Mouse (Mus musculus) liver, embryonic 11.5 days (tissue): ENCODE results near the gene Slc30a3. TPM values are rescaled to one million over a fixed set of nuclear protein-coding genes. Genes with fewer than 3 reads are reported as not detected.

Experiments
- ATAC-seq: fragments of 200-750 bp; cut with Nextera tagmentation; replicated peaks from 2 replicates; pipeline ENCODE4 v1.8.0; 2017; ENCODE audit warnings: moderate number of reproducible peaks, mild to moderate bottlenecking, moderate TSS enrichment, moderate library complexity; ENCODE audit not compliant: low FRiP score
- DNase-seq: peaks from one replicate; pipeline ENCODE4 v3.0.0-alpha.2; 2017; ENCODE audit warnings: low spot score
- H3K27ac ChIP-seq: fragments of 300-500 bp; sonication (generic); 2 replicates; pipeline ENCODE4 v1.5.1; 2014; ENCODE audit warnings: mild to moderate bottlenecking, low read depth, low read length, control low read depth
- H3K27me3 ChIP-seq: fragments of 300-500 bp; sonication (generic); replicated peaks from 2 replicates; pipeline ENCODE4 v1.6.1; 2014; ENCODE audit warnings: low read length, mixed read lengths; ENCODE audit not compliant: control insufficient read depth, insufficient read depth
- H3K36me3 ChIP-seq: fragments of 300-500 bp; sonication (generic); 2 replicates; pipeline ENCODE4 v1.6.1; 2014; ENCODE audit warnings: mild to moderate bottlenecking, low read length, moderate library complexity, mixed read lengths; ENCODE audit not compliant: control insufficient read depth, insufficient read depth
- H3K4me1 ChIP-seq: fragments of 300-500 bp; sonication (generic); replicated peaks from 2 replicates; pipeline ENCODE4 v1.6.1; 2014; ENCODE audit warnings: low read length, mixed read lengths; ENCODE audit not compliant: control insufficient read depth, insufficient read depth
- H3K4me2 ChIP-seq: fragments of 300-500 bp; sonication (generic); 2 replicates; pipeline ENCODE4 v1.6.1; 2014; ENCODE audit warnings: mild to moderate bottlenecking, control low read depth, moderate library complexity
- H3K4me3 ChIP-seq: fragments of 300-500 bp; sonication (generic); 2 replicates; pipeline ENCODE4 v1.5.1; 2014; ENCODE audit warnings: low read depth, low read length, control low read depth
- H3K9ac ChIP-seq: fragments of 300-500 bp; sonication (generic); 2 replicates; pipeline ENCODE4 v1.6.1; 2014; ENCODE audit warnings: low read depth, low read length, control low read depth
- H3K9me3 ChIP-seq: fragments of 300-500 bp; sonication (generic); 2 replicates; pipeline ENCODE4 v1.6.1; 2016; ENCODE audit warnings: low read length, inconsistent platforms, mixed read lengths; ENCODE audit not compliant: control insufficient read depth
- WGBS: fragments of 180-500 bp; shearing (Covaris S2); extraction: QIAGEN DNeasy Blood & Tissue Kit; methylation state at CpG from one replicate; pipeline ENCODE4 v1.1.7; 2014; 5-methylcytosine and 5-hydroxymethylcytosine counted together
- polyA plus RNA-seq: library from polyadenylated mRNA; unstranded; fragments of >200 nt; fragmentation: Nextera tagmentation; extraction: Ambion mirVana; gene quantifications from 2 replicates; pipeline ENCODE4 v1.2.1, GENCODE M21; 2014

Slc30a3 gene
- polyA plus RNA-seq, 1 experiment from 2014 or later, result 1.1 TPM

- H3K27me3 ChIP-seq, result peaks cover 63% of the 10 kb centered on the region
Measured at GRCm38 (mm10) chr5:31136730-31137424, 28.8 kb upstream of the Slc30a3 start.

GRCm38 (mm10) chr5:31126050-31126449, 18.0 kb upstream of the Slc30a3 start:
- H3K4me1 ChIP-seq, result no peaks in the 10 kb centered on the region
- no peak overlapping the region for H3K27ac ChIP-seq
- H3K9me3 ChIP-seq, result no peaks in the 10 kb centered on the region
- no peaks in the 10 kb centered on the region for H3K36me3 ChIP-seq
- DNase-seq (no peak), ATAC-seq (no peak)
- 32% methylated on average over 5 of the region's 5 CpGs for WGBS
- H3K27me3 ChIP-seq, result peaks cover 3% of the 10 kb centered on the region; the same call in 1 of the 2 replicates
- no peak overlapping the region for H3K4me3 ChIP-seq
- H3K9ac ChIP-seq, result no peak overlapping the region
- no peak overlapping the region for H3K4me2 ChIP-seq

More at GRCm38 (mm10) chr5:31136730-31137424, 28.8 kb upstream of the Slc30a3 start:
- H3K4me1 ChIP-seq, result no peaks in the 10 kb centered on the region
- WGBS, result 3% methylated on average over 33 of the region's 33 CpGs
- DNase-seq (no peak), ATAC-seq (no peak)
- H3K4me3 ChIP-seq, result no peak overlapping the region
- H3K4me2 ChIP-seq, result no peak overlapping the region
- H3K9ac ChIP-seq, result no peak overlapping the region
- H3K9me3 ChIP-seq, result no peaks in the 10 kb centered on the region
- H3K27ac ChIP-seq, result no peak overlapping the region
- H3K36me3 ChIP-seq, result no peaks in the 10 kb centered on the region; the same call in 1 of the 2 replicates

- Histone ChIP-seq H3K27me3 (no peaks in the 10 kb centered on the region), H3K4me1 (no peaks in the 10 kb centered on the region), H3K4me3 (no peak overlapping the region), H3K9me3 (no peaks in the 10 kb centered on the region), H3K9ac (no peak overlapping the region), H3K36me3 (no peaks in the 10 kb centered on the region), H3K4me2 (no peak overlapping the region), H3K27ac (no peak overlapping the region)
- 68% methylated on average over 2 of the region's 2 CpGs for WGBS
- DNase-seq (no peak), ATAC-seq (no peak)
Measured at GRCm38 (mm10) chr5:31123481-31123880, 15.4 kb upstream of the Slc30a3 start.

- Histone ChIP-seq H3K4me2 (no peak overlapping the region), H3K9me3 (no peaks in the 10 kb centered on the region), H3K9ac (no peak overlapping the region), H3K27me3 (0 out of 2 replicates have a peak, but pooled peaks cover 6% of the 10 kb centered on the region), H3K4me1 (no peaks in the 10 kb centered on the region), H3K4me3 (no peak overlapping the region), H3K27ac (no peak overlapping the region), H3K36me3 (no peaks in the 10 kb centered on the region)
- no peak for ATAC-seq
- DNase-seq, result no peak
- WGBS, result 65% methylated on average over 8 of the region's 8 CpGs
Measured at GRCm38 (mm10) chr5:31121111-31121510, 13.1 kb upstream of the Slc30a3 start.

- H3K27ac ChIP-seq, result no peak overlapping the region
- no peak for ATAC-seq
- H3K36me3 ChIP-seq, result no peaks in the 10 kb centered on the region
- H3K9me3 ChIP-seq, result no peaks in the 10 kb centered on the region
- 22% methylated on average over 10 of the region's 10 CpGs for WGBS
- H3K9ac ChIP-seq, result no peak overlapping the region
- H3K4me2 ChIP-seq, result no peak overlapping the region
- H3K4me1 ChIP-seq, result no peaks in the 10 kb centered on the region
- H3K27me3 ChIP-seq, result 0 out of 2 replicates have a peak, but pooled peaks cover 7% of the 10 kb centered on the region
- no peak overlapping the region for H3K4me3 ChIP-seq
- no peak for DNase-seq
Measured at GRCm38 (mm10) chr5:31116912-31117311, 8.9 kb upstream of the Slc30a3 start.

GRCm38 (mm10) chr5:31116354-31116753, 8.3 kb upstream of the Slc30a3 start, which contains the start of gene Trim54:
Gene Trim54 (plus strand): TSS chr5:31116712.
- 0 out of 2 replicates have a peak, but pooled peaks cover 7% of the 10 kb centered on the region for H3K27me3 ChIP-seq
- H3K4me1 ChIP-seq, result no peaks in the 10 kb centered on the region
- H3K27ac ChIP-seq, result no peak within 1 kb of the TSS
- H3K9ac ChIP-seq, result no peak within 1 kb of the TSS
- WGBS, result 23% methylated on average over 3 of the region's 3 CpGs
- no peaks in the 10 kb centered on the region for H3K36me3 ChIP-seq
- DNase-seq, result no peak
- no peak for ATAC-seq
- H3K9me3 ChIP-seq, result no peaks in the 10 kb centered on the region
- no peak within 1 kb of the TSS for H3K4me2 ChIP-seq
- H3K4me3 ChIP-seq, result no peak within 1 kb of the TSS

GRCm38 (mm10) chr5:31110781-31111180, 2.7 kb upstream of the Slc30a3 start:
- no peak for ATAC-seq
- Histone ChIP-seq H3K36me3 (no peaks in the 10 kb centered on the region), H3K4me2 (no peak overlapping the region), H3K4me3 (no peak overlapping the region), H3K4me1 (no peaks in the 10 kb centered on the region), H3K9ac (no peak overlapping the region), H3K27me3 (no peaks in the 10 kb centered on the region), H3K27ac (no peak overlapping the region), H3K9me3 (no peaks in the 10 kb centered on the region)
- no peak for DNase-seq
- 25% methylated on average over 7 of the region's 7 CpGs for WGBS

- no peaks in the 10 kb centered on the region for H3K27me3 ChIP-seq
- no peak for ATAC-seq
- no peak within 1 kb of the TSS for H3K4me3 ChIP-seq
- H3K27ac ChIP-seq, result no peak within 1 kb of the TSS
- H3K9me3 ChIP-seq, result no peaks in the 10 kb centered on the region
- H3K9ac ChIP-seq, result no peak within 1 kb of the TSS
- no peaks in the 10 kb centered on the region for H3K36me3 ChIP-seq
- DNase-seq, result no peak
- 66% methylated on average over 9 of the region's 9 CpGs for WGBS
- H3K4me2 ChIP-seq, result no peak within 1 kb of the TSS
- no peaks in the 10 kb centered on the region for H3K4me1 ChIP-seq
Measured at GRCm38 (mm10) chr5:31105814-31106335, 2.2 kb downstream of the Slc30a3 start, which contains the start of gene Dnajc5g. Gene Dnajc5g (plus strand): TSS chr5:31106285.
